Mouse (Mus musculus) cerebellum, adult (tissue): ENCODE data around the gene Efna2.

Experiments
- ATAC-seq: cut with Nextera tagmentation; 2 replicates; pipeline ENCODE4 v1.9.2; 2017; ENCODE audit warnings: mild to moderate bottlenecking, moderate library complexity, mixed read lengths; ENCODE audit not compliant: insufficient number of reproducible peaks, low FRiP score, low TSS enrichment

Efna2 gene

DNA sequence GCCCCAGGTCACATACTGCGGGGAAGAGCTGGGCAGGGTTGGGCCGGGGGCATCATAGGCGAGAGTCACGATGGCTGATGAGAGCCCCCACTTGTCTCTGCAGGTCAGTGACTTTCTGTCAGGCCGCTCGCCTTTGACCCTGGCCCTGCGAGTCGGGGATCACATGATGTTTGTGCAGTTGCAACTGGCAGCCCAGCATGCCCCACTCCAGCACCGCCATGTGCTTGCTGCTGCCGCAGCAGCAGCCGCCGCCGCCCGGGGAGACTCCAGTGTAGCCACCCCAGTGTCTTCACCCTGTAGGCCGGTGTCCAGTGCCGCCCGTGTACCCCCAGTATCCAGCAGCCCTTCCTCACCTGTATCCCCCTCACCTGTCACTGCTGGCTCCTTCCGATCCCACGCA lies 25.6 kb upstream of the Efna2 start:
- no peak for ATAC-seq

DNA sequence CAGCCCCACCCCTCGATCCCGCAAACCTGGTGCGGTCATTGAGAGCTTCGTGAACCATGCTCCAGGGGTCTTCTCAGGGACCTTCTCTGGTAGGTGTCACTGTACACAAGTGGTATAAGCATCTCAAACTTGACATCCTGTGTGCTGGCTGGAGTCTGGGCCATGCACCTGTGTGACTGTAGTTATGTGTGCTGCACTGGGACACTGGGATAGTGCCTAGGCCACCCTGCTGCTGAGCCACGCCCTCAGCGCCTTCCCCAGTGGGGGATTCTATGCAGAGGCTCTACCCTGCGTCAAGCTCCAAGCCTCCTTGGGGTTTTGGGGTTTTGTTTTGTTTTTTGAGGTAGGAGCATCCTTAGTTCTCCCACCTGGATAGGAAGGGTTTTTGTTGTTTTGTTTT lies 24.9 kb upstream of the Efna2 start:
- no peak for ATAC-seq

DNA sequence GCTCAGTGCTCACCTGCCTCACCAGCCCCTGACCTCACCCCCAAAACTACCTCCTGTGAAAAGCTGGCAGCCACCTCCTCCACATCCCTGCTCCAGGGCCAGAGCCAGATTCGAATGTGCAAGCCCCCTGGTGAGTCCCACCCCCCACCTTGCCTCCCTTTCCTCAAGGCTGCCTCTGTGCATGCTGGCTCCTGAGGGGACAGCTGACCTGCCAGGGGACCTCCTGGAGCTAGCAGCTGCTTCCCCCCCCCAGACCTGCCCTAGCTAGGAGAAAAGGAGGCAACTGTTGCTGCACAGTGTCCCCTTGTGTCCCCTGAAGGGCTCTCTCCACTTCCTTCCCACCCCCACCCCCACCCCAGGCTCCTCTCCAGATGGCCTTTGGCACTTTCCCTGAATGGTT lies 24.0 kb upstream of the Efna2 start:
- no peak for ATAC-seq

DNA sequence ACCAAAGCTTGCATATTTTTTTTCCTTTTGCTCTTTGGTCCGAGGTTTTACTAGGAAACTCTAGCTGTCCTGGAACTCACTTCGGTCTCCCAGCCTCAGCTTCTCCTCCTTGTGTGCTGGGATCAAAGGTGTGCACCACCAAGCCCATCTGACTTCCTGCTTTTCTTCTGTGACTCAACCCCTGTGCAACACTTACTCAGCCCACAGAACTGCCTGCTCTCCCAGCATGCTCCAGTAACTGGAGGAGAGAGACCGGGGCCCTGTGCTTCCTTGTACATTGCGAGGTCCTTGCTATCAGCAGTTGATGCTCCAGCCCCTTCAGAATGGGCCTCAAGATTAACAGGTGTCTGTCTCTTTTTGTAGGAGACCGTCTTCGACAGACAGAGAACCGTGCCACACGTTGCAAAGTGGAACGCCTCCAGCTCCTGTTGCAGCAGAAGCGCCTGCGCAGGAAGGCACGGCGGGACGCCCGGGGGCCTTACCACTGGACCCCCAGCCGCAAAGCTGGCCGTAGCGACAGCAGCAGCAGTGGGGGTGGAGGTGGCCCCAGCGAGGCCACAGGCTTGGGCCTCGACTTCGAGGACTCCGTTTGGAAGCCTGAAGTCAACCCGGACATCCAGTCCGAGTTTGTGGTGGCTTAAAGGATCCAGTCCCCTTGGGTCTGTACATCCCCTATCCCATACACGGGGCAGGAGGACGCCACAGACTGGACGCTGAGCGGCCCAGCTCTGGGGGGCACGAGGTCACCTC lies 23.1 kb upstream of the Efna2 start:
- ATAC-seq, result no peak

DNA sequence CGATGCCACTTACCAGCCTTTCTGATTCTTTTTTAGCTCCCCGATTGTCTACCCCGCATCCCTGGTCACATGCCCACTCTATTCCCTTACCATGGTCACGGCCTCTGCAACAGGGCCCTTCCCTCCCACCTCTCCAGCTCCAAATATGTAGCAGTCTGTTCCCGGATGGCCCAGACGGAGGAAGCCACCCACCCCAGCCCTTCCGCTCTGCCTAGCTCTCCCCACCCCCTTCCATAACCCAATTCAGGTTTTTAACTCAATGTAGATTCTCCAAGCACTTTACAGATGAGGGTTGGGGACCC lies 22.6 kb upstream of the Efna2 start:
- no peak for ATAC-seq

DNA sequence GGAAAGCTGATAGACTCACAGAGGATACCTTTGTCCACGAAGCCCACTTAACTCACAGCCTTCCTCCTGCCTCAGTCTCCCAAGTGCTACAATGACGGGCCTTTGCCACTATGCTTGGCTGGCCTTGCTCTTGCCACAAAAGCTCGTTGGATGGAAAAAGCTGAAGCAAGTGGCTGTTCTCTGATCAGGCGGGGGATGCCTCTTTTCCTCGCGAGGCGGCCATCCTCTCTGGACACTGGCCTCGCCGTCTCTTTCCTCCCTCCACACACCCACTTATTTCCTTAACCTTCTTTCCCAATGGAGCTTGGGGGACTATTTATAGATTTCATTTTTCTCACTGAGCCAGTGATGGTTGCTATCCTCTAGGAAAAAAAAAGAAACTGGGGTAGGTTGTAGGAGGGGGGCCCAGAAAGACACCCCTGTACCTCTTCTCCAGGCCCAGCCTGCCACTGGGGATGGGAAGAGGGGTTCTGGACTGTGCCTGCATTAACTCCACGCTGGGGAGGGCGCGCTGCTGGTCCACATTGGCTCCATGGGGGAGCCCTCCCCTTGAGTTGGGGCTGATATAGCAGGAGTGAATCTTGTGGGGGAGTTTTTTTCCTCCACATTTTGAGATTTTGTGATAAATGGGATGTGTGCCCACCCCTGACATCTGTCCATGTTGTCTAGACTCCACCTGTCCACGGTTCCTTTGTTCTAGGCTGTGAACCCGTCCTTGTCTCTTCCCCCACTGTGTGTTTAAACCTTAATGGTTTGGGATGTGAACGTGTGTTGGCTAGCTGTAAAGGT lies 21.9 kb upstream of the Efna2 start:
- ATAC-seq, result no peak

DNA sequence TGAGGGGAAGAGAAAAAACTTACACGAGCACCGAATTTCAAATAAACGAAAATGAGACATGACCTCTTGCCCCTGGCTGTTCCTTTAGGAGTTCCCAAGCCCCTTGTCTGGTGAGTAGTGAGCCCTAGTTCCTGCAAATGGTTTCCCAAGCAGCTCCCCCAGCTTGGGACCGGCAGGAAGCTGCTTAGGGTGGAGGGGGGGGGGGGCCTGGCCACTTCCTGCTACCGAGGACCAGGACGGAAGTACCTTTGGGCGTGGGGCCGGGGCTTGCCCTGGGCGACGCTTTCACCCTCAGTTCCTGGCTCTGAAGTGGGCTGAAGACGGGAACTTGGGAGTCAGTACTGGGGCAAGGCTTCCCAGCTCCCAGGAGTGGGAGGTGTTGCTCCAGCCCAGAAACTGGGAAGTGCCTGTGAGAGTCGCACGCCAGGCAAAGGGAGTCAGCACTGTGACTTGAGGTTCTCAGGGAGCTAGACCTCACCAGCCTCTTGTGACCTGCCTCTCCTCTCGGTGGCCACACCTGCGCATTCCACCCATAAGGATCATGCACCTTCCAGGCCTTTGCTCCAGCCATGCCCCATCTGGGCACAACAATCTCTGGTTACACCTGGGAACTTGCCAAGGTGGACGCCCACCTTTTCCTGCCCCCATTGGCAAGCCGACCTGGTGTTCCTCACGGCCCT lies 20.8 kb upstream of the Efna2 start:
- ATAC-seq, result no peak

DNA sequence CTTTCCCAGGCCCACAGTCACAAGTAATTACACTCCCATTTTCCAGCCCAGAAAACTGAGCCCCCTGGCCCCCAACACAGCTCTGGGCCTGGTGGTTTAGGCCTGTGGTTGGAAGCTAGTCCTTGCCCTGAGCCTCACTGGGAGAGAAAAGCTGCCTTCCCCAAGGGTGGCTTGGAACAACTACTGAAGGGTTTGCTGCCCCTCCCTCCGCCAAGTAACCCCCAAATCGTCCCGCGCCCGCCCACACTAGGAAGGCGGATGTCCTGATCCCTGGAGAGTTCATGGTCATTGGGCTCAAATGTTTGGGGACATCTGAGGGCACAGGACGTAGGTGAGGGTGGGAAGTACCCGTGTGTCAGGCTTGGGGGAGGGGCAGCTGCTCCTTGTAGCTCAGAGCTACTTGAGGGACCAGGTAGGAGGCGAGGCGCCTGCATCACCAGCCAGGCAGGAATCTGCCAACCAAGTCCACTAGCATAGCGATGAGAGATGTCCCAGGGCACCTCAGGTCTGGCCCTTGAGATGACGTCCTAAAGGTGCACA lies 20.2 kb upstream of the Efna2 start:
- ATAC-seq, result 0 out of 2 replicates have a peak, but pooled peaks have one; percentile 4

DNA sequence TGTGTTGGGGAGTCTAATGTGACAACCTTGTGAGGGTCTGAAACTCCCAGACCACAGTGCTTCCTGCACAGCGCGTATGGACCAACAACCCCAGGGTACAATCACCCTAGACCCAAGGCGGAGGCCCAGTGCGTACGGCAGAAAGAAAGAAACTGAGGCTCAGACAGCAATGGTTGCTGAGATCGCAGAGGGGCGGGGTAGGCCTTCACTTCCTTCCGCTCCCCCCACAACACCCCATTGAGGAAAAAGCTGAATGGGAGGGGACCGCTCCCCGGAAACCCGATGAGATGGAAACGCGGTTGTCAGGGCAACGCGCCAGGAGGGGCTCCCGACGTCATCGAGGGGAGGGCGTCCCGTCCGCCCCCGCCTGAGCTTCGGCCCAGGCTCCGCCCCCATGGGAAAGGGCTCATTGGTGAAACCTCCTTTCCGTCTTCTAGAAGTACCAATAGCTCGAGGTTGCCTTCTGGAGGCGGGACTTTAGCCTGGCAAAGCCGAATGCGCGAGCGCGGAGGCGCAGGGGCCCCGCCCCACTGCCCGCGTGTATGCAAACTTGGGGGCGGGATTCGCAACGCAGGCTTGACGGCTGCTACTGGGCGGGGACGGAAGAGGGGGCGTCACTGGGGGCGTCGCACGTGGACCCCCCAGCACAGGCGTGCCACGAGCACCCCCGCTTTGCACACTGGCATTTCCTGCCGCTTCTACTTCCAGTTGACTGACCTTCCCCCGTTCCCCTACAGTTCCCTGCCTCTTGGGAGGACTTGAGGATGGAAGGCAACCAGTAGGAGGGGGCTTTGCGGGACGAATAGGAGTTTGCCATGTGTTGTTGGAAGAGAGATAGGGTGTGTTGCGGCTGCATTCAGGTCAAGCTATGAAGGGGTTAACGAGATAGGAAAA lies 19.5 kb upstream of the Efna2 start:
- peak; percentile 78 for ATAC-seq

DNA sequence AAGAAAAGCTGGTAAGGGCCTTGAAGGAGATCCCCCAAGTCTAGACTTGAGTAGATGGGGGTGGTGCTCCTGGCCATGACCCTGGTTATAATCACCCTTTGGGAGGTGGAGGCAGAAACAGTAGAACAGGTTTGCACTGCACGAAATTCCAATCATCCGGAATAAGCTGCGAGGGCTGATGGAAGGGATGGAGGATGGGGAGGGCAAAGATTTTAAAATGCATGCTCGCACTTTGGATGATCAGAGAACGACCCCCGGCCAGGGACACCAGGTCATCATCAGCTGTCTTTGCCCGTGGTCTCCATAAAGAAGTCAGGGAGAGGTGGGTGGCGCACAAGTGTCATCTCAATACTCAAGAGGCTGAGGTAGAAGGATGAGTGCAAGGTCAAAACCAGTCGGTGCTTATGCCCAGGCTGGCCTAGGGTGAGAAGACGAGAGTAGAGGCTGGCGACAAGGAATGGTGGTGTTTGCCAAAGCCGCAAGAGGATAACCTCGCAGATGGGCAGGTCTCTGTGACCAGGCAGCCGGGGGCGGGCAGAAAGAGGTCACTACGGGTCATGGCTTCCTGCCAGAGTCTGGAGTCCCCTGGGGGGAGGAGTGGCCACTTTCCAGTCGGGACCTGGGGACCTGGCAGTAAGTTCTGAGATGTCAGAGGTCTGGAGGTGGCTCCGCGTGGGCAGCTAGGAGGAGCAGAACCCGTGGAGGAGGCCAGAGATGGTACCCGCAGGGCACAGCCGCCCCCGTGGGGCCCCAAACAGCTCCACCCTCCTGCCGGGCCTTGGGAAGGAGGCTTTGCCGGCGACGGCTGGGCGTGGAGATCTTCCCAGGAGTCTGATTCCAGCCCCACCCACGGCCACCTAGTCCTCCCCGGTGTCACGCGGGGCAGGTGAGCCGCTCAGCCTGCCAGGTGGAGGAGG lies 18.6 kb upstream of the Efna2 start:
- no peak for ATAC-seq

DNA sequence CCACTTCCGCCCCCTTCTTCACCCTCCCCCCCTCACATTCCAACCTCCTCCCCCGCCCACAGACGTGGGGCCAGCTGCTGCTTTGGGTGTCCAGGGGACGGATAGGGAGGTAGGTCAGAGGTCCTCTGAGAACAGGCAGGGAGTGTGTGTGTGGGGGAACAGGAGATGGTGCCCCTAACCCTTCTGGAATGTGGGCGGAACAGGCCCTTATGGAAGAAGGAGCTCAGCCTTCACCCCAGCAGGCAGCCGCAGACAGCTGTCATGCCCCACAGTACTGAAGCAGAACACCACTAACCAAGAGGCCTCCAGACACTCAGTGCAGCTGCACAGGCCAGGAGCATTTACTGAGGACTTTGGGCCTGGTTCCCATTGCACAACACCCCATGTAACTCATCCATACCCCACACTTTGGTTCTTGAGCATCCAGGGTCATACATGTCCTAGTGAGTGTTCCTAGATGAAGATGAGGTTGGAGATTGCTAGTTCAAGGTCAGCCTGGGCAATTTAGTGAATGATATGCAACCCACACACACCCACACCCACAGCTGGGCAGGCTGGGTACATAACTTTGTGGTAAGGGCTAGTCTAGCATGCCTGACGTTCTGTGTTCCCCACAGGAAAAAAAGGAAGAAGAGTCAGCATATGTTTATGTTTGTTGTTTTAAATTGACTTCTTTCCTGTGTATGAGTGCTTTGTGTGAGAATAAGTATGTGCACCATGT lies 17.6 kb upstream of the Efna2 start:
- no peak for ATAC-seq

DNA sequence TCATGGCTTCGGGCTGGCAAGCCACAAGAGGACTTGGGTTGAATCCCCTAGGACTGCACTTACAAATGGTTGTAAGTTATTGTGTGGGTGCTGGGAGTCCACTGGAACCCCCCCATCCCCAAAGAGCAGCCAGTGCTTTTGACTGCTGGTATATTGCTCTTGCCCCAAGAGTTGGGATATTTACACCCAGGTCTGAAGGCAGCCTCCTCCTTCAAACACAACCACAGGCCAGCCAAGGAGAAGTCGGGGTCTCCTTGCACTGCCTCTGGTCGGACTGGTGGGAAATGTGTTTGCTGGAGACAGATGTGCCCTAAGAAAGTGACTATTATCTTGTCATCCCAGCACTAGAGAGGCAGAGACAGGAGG lies 17.1 kb upstream of the Efna2 start:
- no peak for ATAC-seq

DNA sequence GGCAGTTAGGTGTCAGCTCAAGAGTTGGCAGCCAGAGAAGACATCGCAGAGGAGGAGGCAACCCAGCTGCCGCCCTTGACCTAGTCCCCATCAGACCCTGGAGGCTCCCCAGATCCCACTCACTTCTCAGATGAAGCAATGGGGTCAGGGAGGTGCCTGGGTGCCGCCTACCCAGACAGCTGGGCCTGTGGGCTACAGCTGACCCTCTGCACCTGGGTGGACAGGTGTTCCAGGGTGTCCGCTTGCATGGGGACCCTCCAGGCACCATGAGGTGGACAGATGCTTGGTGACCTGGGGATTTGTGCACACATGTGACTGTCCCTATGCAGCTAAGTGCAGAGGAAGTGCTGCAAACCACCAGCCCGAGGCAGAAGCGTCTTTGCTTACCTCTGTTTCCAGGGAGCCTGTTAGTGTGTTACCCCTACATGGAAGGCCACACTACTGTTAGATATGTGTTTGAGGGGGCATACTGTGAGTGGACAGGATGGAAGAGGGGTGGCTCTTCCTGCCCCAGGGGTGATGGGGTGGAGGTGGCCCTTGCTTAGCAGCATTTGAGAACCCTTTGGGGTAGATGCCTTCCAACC lies 16.5 kb upstream of the Efna2 start:
- ATAC-seq, result no peak

DNA sequence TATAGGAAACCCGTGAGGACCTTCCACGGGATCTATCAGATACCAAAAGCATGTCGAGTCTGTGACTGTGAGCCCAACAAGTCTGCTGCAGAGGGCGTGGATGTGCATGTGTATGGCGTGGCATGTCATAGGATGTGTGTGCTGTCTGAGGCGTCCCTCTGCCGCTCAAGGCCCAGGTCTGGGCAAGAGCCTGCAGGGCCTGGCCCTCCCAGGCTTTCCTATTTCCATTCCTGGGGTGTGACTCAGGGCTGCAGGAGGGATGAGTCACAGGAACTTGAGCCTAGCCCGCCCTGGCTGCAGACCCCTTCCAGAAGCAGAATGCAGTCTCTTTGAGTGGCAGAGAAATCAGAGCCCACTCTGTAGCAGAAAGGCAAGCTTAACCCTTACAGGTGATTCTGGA lies 15.6 kb upstream of the Efna2 start:
- ATAC-seq, result no peak

DNA sequence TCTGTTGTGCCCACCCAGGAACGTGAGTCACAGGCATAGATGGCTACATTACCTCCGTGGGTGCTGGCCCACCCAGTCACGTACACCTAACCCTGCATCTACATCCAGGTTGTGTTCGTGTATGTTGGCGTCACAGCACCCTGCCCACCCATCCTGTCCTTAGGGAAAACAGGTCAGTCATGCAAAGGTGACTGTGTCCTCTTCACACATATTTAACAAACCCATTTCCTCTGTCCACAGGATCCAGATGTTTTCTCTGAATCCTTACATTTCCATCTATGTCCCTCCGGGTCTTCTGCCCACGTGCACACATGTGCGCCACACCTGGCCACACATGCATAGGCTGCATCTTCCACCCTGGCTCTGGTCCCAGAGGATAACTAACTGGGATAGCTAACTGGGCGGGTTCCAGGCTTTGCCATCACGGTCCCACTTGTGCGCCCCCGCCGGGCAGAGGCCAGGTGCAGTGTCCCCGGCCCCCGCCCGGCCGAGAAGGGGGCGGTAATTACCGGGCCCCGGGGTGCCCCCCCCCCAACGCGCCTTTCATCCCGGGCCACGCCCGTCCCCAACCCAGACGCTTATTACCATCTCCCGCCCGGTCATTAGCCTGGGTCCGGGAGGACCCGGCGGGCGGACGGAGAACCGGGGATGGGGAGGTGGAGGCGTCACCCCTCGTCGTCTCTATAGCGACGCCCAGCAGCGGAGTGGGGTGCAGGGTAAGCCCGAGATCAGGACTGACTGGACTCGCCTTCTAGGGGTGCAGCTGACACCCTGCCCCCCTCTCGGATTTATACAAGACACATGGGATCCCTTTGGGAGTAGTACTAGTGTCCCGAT lies 14.9 kb upstream of the Efna2 start:
- ATAC-seq, result peak; percentile 2; the same call in 1 of the 2 replicates

DNA sequence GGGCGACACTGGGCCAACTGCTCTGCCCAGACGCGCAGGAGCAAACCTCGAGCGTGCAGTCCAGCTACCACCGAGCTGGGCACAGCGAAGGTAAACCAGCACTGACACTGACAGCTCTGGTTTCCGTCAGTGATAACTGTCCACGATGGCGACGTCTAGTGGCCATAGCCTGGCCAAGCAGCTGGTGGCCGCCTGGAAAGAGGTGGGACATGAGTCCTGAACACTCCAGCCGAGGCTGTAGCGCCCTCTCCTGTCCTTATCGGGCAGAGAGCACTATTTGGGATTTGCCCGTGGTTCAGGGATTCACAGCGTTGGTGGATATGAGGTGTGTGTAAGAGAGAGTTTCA lies 14.3 kb upstream of the Efna2 start:
- ATAC-seq, result peak; percentile 54; the same call in 1 of the 2 replicates

DNA sequence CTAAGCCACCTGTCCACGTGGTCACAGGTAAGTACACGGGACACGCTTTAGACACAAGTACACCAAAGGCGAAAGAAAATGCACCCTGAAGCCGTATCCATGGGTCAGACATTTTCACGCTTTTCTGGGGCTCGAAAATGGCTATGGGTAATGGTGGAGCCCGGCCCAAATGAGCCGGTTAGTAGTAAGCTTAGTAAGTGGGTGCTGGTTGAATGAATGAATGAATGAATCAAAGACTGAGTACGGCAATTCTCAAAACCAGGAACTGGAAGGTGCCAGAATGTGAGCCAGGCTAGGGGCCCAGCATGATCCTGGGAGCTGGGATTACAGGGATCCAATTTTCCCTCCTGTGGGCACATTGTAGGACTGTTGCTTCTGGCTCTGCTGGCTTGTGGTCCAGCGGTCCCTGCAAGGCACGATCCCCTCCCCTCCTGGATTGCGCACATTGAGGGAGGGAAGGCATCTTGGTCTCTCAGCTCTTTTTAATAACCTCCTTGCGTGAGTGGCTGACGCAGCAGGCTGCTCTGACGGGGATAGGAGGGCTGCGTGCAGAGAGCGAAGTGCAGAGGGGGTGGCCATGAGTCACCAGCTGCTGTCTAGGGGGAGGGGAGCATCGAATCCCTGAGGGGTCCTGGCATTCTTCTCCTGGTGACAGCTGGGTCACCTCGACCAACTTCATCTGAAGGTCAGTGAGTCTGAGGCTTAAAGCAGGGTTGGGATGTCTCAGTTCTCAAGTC lies 13.7 kb upstream of the Efna2 start, which contains the start of gene Cirbp:
Gene Cirbp (plus strand): TSS at position 594 of the 737 bp plus-strand sequence.
- no peak for ATAC-seq
